Mouse (Mus musculus): ENCODE results near the gene Zfyve28.

Gene Zfyve28

DNA sequence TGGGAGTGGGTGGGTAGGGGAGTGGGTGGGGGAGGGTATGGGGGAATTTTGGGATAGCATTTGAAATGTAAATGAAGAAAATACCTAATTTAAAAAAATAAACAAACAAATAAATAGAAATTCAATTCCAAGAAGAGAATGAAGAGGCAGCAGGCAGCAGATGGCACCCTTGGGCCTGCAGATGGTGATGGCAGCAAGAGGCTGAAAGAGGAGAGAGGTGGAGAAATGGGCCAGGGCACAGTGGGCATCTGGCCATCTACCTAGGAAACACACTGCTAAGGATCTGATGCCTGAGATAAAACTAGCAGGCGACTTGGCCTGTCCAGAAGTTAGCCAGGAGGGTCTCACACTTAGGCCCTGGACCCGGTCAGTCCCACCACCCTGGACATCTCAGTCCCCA lies 83.3 kb downstream of the Zfyve28 start:
- no peak for DNase-seq (ENCODE audit: low spot score)

DNA sequence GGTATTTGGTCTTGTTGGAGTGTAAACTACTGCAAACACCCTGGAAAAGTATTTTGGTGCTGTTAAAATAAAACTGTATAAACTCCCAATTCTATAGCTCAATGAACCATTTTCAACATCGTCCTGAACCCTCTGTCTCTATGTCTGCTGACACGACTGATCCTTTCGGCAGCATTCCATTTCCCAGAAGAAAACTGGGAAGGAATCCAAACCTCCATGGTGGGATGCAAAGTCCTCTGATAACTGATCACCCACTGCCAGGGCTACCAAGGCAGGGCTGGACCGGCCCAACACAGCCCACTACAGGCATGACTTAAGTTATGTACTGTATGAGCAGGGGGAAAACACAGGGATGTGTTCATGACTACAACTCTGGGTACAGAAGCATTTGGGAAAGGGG lies 86.2 kb downstream of the Zfyve28 start:
- no peak for DNase-seq (ENCODE audit: low spot score)

DNA sequence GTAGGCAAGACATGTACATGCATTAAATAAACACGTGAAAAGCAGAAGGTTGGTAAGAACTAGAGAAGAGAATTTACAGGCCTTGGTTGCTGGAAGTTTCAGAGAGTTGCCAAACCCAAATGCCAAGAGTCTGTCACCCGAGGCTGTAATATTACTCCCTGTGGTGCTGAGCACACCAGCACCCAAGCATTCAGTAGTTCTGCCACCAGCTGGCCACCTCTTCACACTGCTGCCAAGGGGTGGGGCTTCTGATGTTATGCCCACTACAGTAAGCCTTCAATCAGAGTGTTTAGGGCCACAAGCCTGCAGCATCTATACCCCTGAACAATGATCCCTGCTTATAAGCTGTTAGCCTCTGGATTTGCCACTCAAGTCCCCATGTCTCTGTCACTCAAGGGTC lies 86.9 kb downstream of the Zfyve28 start:
- DNase-seq (ENCODE audit: low spot score) = no peak

DNA sequence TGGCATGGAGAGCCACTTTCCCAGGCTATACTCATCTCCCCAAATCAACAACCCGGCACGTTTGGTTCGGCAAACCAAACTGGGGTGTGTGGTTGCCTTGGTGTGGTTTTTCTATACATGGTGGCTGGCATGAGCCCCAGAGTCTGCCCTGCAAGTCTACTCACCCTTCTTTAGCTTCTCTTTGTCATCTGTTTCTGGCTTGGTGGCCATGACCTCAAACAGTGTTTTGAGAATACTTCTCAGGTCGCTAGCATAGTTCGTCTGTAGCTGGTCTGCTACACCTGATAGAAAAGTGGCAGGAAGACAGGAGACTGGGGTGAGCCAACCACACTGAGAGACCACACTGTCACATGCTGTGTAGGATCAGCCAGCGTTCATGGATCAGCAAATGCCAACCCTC lies 89.6 kb downstream of the Zfyve28 start:
- DNase-seq (ENCODE audit: low spot score) = no peak

DNA sequence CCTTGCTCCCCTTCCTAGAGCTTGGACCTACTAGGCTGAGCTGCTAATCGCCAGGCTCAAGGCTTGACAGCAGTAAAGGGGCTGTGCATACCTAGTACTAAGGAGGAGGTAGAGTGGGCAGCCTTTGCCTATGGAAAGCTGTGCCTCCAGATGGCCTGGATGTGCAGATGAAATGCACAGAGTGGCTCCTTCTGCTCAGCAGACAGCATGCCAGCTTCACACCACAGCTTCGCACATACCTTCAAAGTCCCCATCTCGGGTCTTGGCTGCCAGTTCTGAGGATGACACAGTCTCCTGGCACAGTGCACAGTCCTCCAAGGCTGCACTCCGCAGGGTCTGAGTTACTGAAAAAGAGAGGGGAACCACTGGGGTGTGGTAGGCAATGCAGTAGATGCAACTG lies 91.0 kb downstream of the Zfyve28 start:
- DNase-seq (ENCODE audit: low spot score) = no peak

DNA sequence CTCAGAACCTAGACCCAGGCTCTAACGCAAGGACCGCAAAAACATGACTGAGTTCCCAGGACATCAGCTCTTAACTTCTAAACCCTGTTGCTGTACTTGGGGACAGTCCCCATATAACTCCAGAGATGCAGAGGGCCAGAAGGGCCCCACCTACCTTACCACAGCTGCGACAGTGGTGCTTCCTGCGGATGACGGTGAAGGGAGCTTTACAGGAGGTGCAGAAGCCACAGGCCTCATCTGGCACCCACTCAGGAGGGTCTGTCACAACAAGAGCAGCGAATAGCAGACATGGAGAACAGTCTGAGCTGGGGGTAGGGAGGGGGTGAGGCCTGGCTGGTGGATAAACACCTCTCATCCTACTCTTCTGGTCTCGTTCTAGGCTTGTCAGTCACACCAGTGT lies 91.8 kb downstream of the Zfyve28 start:
- DNase-seq (ENCODE audit: low spot score) = no peak

DNA sequence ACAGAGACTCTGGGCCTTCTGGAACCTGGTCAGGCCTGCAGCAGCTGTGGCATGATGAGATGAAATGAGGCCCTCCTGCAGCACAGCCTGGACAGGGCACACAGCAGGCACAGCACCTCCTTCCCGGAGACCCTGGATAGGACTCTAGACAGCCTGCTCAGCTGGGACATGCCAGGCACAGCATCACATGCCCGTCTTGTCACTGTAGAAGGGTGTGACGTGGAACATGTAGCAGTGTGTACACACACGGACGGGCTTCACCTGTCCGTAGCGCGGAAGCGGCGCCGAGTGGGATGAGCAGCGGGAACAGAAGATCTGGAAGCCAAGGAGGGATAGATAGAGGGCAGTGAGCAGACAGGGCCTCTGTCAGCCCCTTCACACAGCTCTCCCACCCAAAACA lies 92.5 kb downstream of the Zfyve28 start:
- no peak for DNase-seq (ENCODE audit: low spot score)

DNA sequence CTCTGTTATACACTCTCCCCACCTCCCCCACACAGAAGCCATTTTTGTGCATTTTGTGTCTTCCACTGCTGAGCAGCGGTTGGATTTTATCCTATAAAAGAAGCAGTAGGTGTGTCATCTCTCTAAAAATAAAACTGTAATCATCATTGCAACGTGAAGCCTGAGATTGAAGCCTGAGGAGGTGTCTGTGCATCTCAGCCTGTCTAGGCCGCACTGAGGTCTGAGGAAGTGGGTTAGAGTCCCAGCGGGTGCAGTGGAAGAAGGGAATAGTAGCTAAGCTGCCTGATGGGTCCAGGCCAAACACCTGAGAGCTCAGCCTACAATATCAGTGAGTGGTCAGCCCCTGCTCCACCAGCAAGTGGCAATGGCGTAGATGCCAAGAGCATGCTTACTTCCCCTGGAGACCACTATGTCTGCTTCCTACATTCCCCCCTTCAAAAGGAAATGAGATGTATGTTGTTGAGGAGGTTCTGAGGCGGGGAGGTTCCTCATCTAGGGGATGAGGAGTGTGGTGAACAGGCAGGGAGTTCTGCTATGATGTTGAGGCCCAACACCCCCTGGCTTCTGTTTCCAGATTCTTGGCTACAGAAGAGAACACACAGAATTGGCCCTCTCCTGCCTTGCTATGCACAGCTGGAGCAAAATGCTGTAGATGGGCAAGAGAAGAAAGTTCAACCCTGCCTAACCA lies 93.1 kb downstream of the Zfyve28 start:
- no peak for DNase-seq (ENCODE audit: low spot score)

DNA sequence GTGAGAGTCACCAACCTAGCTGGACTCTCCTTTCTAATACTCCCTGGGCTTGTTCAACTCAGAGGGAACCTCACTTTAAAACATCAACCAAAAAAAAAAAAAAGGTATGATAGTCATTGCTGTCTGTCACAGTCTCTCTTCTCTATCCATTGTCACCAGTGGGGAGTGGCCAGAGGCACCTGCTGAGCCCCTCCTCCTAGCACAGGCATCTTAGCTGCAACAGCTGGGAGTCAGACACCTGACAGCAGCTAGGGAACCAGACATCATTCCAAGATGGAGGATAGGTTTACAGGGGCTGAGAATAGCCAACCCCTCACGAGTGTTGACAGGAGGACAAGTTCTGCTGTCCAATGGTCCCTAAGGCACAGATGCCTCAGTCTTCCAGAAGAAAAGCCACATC lies 93.8 kb downstream of the Zfyve28 start:
- DNase-seq (ENCODE audit: low spot score) = no peak

DNA sequence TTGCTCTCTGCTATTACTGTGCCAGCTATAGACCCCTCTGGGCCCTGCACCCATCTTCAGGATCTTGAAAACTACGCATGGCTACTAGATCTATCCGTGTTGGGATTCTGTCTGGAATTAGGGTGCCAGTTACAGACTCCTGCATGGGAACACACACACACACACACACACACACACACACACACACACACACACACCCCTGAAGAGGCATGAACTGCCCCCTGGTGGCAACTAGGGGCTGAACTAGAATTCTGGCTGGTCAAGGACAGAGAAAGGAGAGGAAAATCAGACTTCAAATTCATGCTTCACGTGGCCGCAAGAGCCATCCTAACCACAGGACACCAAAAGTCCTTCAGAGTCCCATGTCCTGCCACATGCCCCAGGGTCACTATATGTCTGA lies 96.4 kb downstream of the Zfyve28 start:
- DNase-seq (ENCODE audit: low spot score) = no peak

DNA sequence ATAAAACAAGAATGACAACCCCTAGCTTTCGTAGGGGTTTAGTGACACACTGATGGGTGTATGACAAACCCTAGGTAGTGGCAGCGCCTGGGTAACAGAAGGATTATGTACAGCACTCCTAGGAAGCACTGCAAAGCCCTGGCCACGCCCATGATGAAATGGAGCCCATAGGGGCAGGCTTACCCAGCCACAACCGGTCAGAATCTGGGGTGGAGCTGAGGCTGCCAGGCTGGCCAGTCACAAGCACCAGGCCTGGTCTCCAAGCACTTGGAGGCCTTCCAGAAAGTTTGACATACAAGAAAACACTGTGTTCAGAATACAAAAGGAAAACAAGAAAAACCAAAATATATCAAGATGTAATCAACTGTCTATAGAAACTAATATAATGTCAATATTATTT lies 97.2 kb downstream of the Zfyve28 start:
- no peak for DNase-seq (ENCODE audit: low spot score)

DNA sequence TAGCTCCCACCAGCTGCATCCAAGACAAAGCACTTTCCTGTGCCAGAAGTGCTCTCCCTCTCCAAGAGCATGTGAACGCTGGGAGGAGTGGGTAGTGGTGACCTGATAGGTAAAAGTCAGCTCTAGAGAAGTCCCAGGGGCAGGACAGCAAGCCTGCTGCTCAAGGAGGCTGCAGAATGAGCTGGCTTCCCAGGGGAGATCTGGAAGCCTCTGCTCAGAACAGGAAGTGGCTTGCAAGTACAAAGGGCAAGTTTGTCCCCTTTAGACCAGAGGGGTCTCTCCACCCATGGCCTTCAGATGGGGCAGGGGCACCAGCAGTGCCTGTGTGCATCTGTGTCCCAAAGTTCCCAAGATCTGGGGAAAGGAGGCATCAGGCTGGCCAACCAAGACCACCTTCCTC lies 98.7 kb downstream of the Zfyve28 start:
- DNase-seq (ENCODE audit: low spot score) = no peak

DNA sequence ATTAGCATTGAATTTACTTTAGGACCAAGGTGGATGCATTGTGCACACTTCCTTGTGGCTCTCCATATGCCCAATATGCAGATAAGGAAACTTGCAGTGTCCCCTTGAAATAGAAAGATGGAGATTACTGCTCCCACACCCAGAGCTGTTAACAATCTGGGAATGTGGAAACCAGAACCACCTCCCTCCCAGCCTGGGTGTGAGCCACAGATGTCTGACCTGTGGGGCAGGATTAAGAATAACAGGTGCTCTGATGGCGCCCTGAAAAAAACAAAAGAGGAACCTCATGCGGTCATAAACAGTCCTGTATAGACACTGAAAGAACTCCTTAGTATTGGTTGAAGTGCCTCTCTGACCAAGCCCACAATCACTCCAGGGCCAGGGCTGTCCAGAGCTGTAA lies 99.4 kb downstream of the Zfyve28 start:
- DNase-seq (ENCODE audit: low spot score) = no peak

DNA sequence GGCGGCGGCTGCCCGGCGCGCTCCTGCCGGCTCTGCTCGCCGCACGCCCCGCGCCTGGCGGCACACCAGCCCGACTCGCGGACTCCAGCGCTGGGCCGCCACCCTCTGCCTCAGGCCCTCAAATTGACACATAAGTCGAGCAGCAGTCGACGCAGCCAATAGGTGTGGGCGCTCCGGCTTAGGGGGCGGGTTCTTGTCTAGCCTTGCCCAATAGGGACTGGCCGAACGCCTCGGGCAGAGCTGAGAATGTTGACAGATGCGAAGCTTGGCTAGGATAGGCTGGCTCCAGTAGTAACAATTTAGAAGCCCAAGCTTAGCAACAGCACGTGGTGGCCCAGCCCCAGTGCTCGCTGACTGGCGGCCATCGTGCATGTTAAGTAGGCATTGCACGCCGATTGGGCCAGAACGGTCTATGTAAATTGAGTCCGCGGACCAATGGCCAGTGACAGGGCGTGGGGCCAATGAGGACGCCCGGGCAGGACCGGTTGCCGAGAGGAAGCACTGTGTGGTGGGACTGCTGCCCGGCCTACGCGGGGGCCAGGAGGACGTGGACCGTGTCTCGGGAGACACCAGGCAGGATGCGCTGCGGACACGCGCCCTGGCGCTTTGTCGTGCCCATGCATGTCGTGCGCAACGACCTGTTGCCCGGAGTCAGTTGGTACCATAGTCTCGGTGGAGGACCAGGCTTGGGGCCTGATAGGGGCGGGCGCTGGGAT lies 100.5 kb downstream of the Zfyve28 start, which contains the start of gene Mxd4:
TSS of gene Mxd4 (minus strand) at position 120 of the 716 bp plus-strand sequence.
- peak; percentile 99 for DNase-seq (ENCODE audit: low spot score)

DNA sequence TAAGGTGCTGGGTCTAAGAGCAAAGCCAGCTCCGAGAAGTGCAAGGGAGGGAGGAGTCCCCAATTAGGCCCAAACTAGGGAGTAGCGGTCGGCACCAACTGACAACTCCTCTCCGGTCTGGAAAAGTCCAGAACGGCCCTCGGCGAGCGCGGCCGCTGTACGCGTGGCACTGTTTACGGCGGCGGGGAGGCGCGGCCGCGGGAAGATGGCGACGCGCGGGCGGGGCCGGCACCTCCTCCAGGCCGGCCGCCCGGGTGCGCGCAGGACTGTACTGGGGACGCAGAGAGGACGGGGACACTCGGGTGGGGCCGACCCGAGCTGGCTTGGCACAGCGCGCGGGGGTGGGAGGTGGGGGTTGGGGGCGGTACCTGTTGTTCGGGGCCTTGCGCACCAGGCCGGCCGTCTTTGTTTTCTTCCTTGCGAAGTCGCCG lies 101.3 kb downstream of the Zfyve28 start:
- DNase-seq (ENCODE audit: low spot score) = peak; percentile 48

DNA sequence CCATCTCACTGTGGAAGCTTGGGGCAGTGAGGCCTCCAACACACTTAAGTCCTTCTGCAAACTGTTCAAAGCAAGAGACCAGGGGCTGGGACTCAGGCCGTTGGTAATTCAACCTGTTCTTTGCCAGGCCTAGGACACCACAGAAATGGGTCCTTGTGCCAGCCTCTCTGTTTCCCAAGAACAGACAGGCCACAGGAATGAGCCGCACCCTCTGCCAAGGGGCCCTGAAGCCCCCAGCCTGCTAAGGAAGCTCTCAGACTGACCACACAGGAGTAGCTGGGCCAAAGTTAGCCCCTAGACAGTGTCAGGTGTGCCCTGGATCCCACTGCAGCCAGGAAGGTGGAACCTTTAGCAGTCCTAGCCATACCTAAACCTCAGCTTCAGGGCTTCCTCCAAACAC lies 101.9 kb downstream of the Zfyve28 start:
- no peak for DNase-seq (ENCODE audit: low spot score)

DNA sequence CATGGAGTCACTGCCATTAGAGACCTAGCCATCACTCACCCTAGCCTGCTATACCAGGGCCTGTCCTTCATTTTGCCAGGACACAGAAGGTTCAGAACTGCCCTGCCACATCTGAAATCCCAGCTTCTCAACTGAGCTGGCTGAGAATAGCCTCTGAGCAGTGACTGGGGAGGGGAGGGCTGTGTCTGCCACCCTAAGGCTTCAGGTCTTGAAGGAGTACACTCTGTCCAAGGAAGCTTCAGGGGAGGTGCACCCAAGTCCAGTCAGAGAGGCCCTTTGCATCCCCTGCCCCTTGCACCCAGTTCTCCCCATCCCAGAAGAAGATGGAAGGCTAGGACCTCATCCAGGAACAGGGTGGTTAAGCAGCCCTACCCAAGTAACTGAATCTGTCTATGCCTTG lies 102.5 kb downstream of the Zfyve28 start:
- no peak for DNase-seq (ENCODE audit: low spot score)

DNA sequence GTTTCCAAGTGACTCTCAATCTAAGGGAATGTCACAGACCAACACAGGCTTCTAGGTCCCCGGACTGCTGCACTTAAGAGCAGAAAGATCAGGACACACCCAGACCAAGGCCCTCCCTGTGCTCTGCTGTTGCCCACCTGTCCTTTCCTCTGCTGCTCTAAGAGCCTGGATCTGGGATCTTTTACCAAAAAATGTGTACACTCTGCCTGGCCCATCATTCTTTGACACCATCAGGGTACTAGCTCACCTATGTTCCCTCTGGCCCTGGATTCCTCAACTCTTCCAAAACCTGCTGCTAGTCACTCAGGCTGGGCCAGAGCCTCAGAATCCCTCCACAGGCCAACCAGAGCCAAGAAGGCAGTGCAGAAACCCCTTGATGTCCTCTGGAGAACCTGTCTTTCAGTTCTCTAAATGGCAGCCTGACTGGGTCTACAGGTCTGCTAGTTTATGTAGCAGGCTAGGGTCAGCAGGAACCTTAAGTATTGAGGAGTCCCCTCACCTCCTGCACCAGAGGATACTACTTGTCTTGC lies 103.1 kb downstream of the Zfyve28 start:
- DNase-seq (ENCODE audit: low spot score) = no peak

DNA sequence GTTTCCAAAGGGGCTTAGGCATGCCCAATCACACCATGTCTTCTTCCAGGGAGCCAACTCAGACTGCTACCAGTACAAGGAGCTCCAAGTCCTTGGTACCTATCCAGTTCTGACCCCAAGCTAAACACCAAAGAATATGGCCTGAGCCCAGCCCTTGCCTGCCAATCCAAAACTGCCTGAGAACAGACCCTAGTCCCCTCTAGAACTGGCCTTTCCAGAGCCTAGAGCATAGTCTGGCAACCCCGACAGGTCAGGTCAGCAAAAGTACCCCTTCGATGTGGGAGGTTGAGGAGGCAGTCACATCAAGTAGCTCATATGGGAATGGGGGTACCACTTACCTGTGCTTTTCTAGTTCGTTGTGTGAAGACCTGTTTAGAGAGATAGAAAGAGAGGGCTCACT lies 104.3 kb downstream of the Zfyve28 start:
- DNase-seq (ENCODE audit: low spot score) = no peak

DNA sequence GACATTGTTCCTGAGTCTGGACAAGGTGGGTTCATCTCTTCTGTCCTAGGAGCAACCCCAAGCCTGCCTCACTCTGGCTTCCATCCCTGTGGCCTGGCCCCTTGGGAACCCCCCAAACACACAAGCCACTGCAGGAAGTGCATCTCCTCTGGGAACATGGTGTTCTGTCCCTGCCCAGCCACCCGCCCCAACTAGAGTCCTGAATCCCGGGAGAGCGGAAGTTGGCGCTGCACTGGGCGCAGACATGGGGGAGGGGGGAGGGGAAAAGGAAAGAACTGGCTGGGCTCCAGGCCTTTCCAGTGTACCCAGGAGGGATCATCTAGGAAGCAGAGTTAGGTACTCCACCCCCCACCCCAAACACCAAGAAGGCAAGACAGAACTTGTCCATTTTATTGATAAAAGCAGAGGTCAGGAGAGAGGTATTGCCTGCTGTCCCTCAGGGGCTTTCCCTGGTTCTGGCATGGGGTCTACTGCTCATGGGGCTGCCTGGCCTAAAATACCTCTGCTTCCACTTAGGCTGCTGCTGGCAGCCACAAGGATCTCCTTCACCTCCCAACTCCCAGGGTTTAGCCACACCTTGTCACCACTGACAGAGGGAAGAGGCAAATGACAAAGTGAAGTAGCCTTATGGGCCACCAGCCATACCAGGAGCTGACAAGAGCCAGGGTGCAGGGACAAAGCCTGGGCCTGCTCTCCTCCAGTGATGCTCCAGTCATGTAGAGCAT lies 104.9 kb downstream of the Zfyve28 start:
- DNase-seq (ENCODE audit: low spot score) = no peak

DNA sequence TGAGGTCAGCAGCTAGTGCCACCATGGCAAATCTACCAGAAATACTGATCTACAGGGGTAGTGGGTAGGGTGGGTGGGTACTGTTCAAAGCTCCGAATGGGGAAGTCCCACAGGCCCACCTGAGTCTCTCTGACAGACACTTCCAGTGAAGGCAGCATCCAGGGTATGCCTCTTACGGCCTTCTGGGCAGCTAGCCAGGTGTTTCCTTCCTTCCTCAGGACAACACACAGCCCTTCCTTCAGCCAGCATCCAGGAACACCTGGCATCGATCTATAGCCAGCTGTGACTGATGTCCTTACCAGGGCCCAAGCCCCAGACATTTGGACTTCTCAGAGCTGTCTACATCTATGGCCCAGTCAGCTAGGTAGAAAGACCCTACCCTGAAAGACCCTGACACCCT lies 105.8 kb downstream of the Zfyve28 start:
- DNase-seq (ENCODE audit: low spot score) = no peak

DNA sequence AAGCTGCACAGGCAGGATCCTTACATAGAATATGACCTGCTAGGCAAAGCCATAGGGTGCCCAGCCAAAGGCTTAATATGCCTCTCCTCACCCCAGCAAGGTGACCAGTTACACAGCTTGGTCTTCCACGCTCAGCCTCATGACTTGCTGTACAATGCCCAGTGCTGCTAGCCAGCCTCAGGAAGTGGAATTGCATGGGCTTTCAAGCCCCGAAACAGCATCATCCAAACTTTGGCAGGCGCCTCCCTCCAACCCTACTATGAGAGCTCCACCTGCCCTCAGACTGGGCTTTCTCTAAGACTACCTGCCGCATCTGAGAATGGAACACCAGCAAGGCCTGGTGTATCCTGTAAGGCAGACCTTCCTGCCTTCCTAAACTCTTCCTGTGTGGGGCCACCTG lies 110.4 kb downstream of the Zfyve28 start:
- no peak for DNase-seq (ENCODE audit: low spot score)

DNA sequence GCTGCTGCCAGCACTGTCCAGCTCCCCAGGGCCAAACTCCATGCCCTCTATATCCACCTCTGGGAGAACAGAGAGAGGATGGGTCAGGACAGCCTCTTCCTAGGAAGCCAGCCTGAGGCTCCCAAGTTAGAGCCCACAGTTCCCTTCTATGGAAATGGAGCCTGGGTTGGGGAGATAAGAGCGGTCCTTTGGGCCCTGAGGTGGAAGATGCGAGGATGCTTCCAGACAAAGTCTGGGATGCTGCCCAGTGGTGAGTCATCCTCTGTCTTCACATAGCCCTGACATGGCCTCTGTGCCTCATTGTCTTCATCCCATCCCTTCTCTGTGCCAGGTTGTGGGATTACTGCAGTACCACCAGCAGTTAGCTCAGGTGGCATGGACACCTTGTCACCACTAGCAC lies 111.2 kb downstream of the Zfyve28 start:
- no peak for DNase-seq (ENCODE audit: low spot score)
